Mouse (Mus musculus): ENCODE results near the gene Ccdc93. TPM values are rescaled to one million over a fixed set of nuclear protein-coding genes. Genes with fewer than 3 reads are reported as not detected.

Ccdc93 gene
- polyA plus RNA-seq (2016; fragmentation: Nextera tagmentation; extraction: Ambion mirVana): 11.2 and 12.7 TPM in 2 replicates

DNA sequence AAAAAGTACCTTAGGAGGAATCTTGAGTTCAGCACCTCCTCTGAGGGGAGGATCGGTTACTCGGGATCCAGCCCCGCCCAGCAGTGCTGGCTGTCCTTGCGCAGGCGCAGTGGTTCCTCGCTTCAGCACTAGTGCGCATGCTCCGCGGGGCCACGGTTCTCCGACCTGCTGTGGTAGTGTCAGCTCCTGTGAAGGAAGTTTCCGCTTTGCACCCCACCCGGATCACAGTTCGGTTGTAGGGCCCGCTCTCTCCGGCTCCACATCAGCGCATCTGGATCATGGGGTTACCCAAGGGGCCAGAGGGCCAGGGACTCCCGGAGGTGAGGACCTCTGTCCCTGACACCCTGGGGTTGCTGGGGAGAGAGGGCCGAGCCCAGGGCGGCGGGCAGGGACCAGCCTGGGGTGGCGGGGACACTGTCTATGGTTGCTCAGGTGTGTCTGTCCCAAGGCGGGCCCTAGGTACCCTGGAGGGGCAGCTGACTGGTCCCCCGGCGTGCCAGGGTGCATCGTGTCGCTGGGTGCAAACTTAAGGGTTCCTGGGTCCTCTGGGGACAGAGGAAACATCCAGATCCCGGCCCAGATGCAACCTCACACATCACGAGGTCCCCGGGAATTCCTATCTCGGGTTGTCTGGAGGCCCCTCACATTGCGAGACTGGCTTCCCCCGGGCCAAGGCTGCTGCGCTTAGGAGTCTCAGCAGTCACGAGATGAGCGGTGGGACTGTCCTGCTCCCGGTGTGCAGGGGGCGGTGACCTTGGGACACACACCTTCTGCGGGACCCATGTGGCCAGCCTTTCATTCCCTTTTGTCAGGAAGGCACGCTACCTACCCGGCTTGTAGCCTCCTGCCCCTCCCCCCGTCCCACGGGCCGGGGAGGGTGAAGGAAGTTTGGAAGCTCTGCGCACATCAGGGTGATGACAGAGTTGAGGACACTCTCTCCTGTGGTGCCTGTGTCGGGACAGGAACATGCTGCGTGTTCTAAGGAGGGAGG is at the start of gene Ccdc93:
Gene Ccdc93, plus strand, starts transcription at position 112 of the 991 bp plus-strand sequence.
- peaks cover 17% of the 10 kb centered on the region for H3K4me1 ChIP-seq
- H3K27me3 ChIP-seq (replicated peaks; ENCODE audit: low read depth, poor library complexity, severe bottlenecking): no peaks in the 10 kb centered on the region
- H3K9me3 ChIP-seq: no peaks in the 10 kb centered on the region
- under 1% methylated on average over 47 of the region's 47 CpGs for WGBS
- peak within 1 kb of the TSS; percentile 83 for H3K27ac ChIP-seq (replicated peaks)
- H3K4me3 ChIP-seq: peak within 1 kb of the TSS; percentile 79
- peak; percentile 97 for DNase-seq (ENCODE audit: low spot score)
- peaks cover 12% of the 10 kb centered on the region for H3K36me3 ChIP-seq (replicated peaks)

DNA sequence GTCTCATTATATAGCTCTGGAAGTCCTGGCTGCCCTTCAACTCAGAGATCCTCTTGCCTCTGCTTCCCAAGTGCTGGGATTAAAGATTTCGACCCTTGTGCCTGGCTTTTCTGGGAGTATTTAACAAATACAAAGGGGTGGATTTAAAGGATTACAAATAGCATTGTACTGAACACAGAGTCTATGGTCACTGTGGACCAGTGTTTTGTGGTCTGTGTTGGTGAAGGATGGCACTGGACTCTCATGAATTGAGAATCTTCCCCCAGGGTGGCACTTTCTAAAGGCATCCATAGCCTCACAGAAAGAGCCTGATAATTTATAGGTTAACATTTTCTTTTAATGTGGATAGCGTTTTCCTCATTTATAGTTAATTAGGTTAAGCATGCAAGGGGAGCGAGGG is 49.3 kb upstream of the Ccdc93 start:
- no peaks in the 10 kb centered on the region for H3K27me3 ChIP-seq (replicated peaks; ENCODE audit: low read depth, poor library complexity, severe bottlenecking)
- no peaks in the 10 kb centered on the region for H3K4me1 ChIP-seq
- 77% methylated on average over 3 of the region's 3 CpGs for WGBS
- no peaks in the 10 kb centered on the region for H3K9me3 ChIP-seq
- no peak for DNase-seq (ENCODE audit: low spot score)
- H3K36me3 ChIP-seq (replicated peaks): no peaks in the 10 kb centered on the region
- H3K27ac ChIP-seq (replicated peaks): no peak overlapping the region
- H3K4me3 ChIP-seq: no peak overlapping the region

DNA sequence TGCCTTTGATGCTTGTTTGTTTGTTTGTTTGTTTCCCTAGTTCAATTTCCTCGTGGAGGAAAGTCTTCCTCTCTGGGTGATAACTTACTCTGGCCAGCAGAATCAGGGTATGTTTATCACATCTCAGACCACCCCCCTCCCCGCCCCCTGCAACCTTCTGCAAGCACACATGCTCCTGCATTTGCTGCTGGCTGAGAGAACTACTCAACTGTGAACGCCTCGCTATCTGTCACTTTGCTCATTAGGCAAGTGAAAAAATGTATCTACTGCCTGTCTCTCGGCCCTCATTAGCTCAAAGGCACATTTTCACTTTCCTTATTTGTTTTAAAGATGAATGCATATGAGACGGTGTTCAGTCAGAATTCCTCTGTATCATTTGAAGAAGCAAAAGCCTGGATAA is 42.5 kb upstream of the Ccdc93 start:
- Histone ChIP-seq H3K4me1 (peaks cover 13% of the 10 kb centered on the region), H3K36me3 (replicated peaks) (no peaks in the 10 kb centered on the region), H3K9me3 (no peaks in the 10 kb centered on the region), H3K4me3 (no peak overlapping the region), H3K27me3 (replicated peaks; ENCODE audit: low read depth, poor library complexity, severe bottlenecking) (no peaks in the 10 kb centered on the region), H3K27ac (replicated peaks) (no peak overlapping the region)
- 57% methylated on average over 6 of the region's 6 CpGs for WGBS
- DNase-seq (ENCODE audit: low spot score): no peak

DNA sequence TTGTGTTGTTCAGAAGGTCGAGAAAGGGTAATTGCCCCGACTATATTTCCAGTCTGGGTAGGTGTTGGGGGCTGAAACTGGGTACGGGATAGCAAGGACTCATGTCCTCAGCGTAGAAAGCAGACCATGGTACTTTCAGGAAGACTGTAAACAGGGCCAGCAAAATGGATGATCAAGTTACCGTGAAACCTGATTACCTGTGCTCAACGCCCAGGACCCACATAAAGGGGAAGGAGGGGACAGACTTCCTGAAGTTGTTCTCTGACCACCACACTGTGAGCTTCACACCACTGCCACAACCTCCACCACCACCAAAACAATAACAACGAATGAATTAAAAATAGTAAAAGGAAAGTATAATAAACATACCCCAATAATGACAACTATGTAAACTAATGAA is 42.1 kb upstream of the Ccdc93 start:
- WGBS: 48% methylated on average over 7 of the region's 7 CpGs
- no peak for DNase-seq (ENCODE audit: low spot score)
- Histone ChIP-seq H3K9me3 (no peaks in the 10 kb centered on the region), H3K4me3 (no peak overlapping the region), H3K27ac (replicated peaks) (no peak overlapping the region), H3K4me1 (peaks cover 13% of the 10 kb centered on the region), H3K27me3 (replicated peaks; ENCODE audit: low read depth, poor library complexity, severe bottlenecking) (no peaks in the 10 kb centered on the region), H3K36me3 (replicated peaks) (no peaks in the 10 kb centered on the region)

DNA sequence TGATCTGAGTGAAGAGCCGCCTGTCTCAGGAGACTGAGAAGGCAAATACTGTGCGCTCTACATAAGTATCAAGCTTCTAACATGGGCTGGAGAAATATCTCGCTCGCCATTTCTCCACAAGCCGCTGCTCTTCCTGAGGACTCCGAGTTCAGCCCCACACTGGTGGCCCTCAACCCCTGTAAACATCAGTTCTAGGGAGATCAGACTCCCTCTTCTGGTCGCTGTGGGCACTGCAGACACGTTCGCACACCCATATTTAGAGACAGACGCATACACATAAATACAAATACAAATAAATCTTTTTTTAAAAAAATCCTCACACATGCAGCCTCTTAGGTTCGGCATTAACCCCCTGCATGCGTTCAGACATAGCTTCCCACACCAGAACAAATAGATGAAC is 41.3 kb upstream of the Ccdc93 start:
- Histone ChIP-seq H3K4me3 (no peak overlapping the region), H3K9me3 (no peaks in the 10 kb centered on the region), H3K36me3 (replicated peaks) (no peaks in the 10 kb centered on the region), H3K4me1 (peaks cover 13% of the 10 kb centered on the region), H3K27me3 (replicated peaks; ENCODE audit: low read depth, poor library complexity, severe bottlenecking) (no peaks in the 10 kb centered on the region), H3K27ac (replicated peaks) (no peak overlapping the region)
- no peak for DNase-seq (ENCODE audit: low spot score)
- 88% methylated on average over 12 of the region's 12 CpGs for WGBS

DNA sequence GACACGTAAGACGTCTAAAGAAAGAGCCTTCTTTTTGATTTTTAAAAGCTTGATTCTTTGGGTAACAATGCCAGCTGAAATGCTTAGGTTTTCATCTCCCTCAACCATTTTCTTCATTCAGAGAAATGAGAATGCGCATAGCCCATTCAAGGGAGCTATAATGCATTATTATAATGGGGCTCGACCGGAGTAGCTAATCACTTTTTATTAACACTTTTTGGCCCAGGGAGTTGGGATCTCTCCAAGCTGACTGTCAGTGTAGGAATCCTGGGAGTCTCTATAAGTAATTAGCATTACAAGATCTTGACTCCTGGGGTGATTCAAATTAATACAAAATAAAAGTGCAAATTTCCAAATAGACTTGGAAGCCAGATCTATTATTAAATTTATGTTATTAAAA is 40.8 kb upstream of the Ccdc93 start:
- Histone ChIP-seq H3K27ac (replicated peaks) (no peak overlapping the region), H3K27me3 (replicated peaks; ENCODE audit: low read depth, poor library complexity, severe bottlenecking) (no peaks in the 10 kb centered on the region), H3K9me3 (no peaks in the 10 kb centered on the region), H3K4me1 (peaks cover 13% of the 10 kb centered on the region), H3K4me3 (no peak overlapping the region), H3K36me3 (replicated peaks) (no peaks in the 10 kb centered on the region)
- no peak for DNase-seq (ENCODE audit: low spot score)
- WGBS: 96% methylated on average over 5 of the region's 5 CpGs

DNA sequence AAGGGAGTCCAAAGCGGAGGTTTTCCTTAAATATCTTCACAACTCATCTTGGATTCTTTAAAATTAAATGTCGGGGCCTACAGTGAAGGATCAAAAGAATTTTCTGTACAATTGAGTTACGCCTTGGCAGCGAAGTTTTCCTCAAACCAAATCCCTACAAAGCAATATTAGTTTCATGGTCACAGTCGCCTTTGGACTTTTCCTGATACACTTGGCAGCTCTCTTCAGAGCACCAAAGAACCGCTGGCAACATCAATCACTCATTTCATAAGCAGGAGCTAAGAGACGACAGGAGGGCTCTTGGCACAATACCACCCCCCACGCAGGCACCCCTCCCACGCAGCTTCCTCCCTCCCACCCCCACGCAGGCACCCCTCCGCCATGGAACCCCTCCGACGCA is 40.4 kb upstream of the Ccdc93 start:
- H3K9me3 ChIP-seq: no peaks in the 10 kb centered on the region
- H3K4me1 ChIP-seq: peaks cover 13% of the 10 kb centered on the region
- 80% methylated on average over 13 of the region's 13 CpGs for WGBS
- no peaks in the 10 kb centered on the region for H3K36me3 ChIP-seq (replicated peaks)
- H3K27me3 ChIP-seq (replicated peaks; ENCODE audit: low read depth, poor library complexity, severe bottlenecking): no peaks in the 10 kb centered on the region
- H3K4me3 ChIP-seq: no peak overlapping the region
- DNase-seq (ENCODE audit: low spot score): no peak
- H3K27ac ChIP-seq (replicated peaks): no peak overlapping the region

DNA sequence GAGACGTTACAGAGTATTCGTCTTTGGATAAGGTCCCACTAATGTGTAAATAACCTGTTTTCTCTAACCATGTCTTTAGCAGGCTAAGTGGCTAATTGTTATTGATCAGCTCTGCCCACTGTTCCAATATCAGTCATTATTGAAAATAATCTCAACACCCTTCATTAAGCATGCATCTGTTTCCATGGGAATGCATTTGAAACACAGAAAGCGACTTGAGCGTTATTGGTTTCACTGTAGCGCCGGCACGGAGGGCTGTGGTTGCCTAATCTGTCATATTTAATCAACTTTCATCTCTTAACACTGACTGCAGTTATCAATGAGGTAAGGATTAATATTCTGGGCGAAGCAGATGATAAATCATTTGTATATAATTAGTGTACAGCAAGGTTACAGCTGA is 40.0 kb upstream of the Ccdc93 start:
- 86% methylated on average over 8 of the region's 8 CpGs for WGBS
- no peak for DNase-seq (ENCODE audit: low spot score)
- Histone ChIP-seq H3K27ac (replicated peaks) (no peak overlapping the region), H3K4me3 (no peak overlapping the region), H3K27me3 (replicated peaks; ENCODE audit: low read depth, poor library complexity, severe bottlenecking) (no peaks in the 10 kb centered on the region), H3K36me3 (replicated peaks) (no peaks in the 10 kb centered on the region), H3K9me3 (no peaks in the 10 kb centered on the region), H3K4me1 (peaks cover 13% of the 10 kb centered on the region)

DNA sequence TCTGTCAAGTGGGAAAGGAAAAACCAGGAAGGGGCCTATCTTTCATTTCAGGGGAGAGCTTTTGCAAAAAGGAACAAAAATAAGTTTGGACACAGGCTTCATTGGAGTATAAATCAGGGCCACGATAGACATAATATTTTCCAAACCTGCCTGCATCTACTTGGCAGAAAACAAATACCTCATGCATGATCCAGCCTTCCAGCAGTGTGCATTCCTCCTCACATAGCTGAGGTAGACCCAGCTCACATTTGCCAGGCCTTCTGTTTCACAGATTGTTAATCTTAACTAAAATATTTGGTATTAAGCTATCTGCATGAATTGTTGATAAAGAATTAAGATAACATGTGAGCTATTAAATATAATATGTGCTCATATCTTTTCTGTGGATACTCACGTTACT is 37.7 kb upstream of the Ccdc93 start:
- peaks cover 10% of the 10 kb centered on the region for H3K4me1 ChIP-seq
- no peak overlapping the region for H3K27ac ChIP-seq (replicated peaks)
- DNase-seq (ENCODE audit: low spot score): no peak
- H3K9me3 ChIP-seq: no peaks in the 10 kb centered on the region
- H3K27me3 ChIP-seq (replicated peaks; ENCODE audit: low read depth, poor library complexity, severe bottlenecking): no peaks in the 10 kb centered on the region
- no peaks in the 10 kb centered on the region for H3K36me3 ChIP-seq (replicated peaks)
- H3K4me3 ChIP-seq: no peak overlapping the region
- WGBS: 84% methylated on average over 2 of the region's 2 CpGs

DNA sequence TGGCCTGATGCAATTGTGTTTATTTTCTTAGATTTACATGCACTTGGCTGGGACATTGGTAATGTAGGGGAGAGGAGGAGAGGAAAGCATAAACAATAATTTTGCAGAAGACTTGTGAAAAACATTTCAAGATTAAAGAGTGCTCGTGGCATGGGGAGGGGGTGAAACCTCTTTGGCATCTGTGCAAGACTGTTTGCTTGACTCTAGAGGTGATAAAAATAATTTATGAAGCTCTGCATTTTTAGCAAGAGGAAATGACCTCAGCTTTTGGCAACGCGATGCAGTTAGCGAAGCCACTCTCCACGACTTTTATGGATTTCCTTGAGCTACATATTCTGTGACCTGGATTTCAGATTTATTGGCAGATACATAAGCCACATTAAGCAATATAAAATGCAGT is 36.1 kb upstream of the Ccdc93 start:
- DNase-seq (ENCODE audit: low spot score): no peak
- Histone ChIP-seq H3K4me3 (no peak overlapping the region), H3K9me3 (no peaks in the 10 kb centered on the region), H3K27ac (replicated peaks) (no peak overlapping the region), H3K4me1 (peaks cover 4% of the 10 kb centered on the region; the same call in 1 of the 2 replicates), H3K27me3 (replicated peaks; ENCODE audit: low read depth, poor library complexity, severe bottlenecking) (no peaks in the 10 kb centered on the region), H3K36me3 (replicated peaks) (no peaks in the 10 kb centered on the region)
- WGBS: 90% methylated on average over 5 of the region's 5 CpGs

DNA sequence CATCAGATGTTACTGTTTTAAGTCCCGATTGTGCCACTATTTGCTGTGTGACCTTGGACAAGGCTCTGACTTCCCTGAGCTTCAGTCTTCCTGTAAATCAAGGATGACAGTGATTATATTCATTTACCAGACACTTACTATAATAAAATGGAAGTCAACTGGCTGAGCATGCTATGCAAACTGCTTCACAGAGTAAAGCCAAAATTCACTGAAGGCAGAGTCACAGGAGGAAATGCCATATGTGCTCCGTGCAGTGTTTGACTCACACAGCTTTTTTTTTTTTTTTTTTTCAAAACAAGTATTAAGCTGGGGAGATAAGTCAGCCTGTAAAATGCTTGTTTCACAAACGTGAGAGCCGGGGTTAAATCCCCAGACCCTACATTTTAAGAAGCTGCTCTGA is 34.3 kb upstream of the Ccdc93 start:
- DNase-seq (ENCODE audit: low spot score): no peak
- Histone ChIP-seq H3K36me3 (replicated peaks) (no peaks in the 10 kb centered on the region), H3K4me1 (peaks cover 5% of the 10 kb centered on the region; the same call in 1 of the 2 replicates), H3K27ac (replicated peaks) (no peak overlapping the region), H3K9me3 (no peaks in the 10 kb centered on the region), H3K4me3 (no peak overlapping the region), H3K27me3 (replicated peaks; ENCODE audit: low read depth, poor library complexity, severe bottlenecking) (no peaks in the 10 kb centered on the region)
- WGBS: 79% methylated on average over 4 of the region's 4 CpGs

DNA sequence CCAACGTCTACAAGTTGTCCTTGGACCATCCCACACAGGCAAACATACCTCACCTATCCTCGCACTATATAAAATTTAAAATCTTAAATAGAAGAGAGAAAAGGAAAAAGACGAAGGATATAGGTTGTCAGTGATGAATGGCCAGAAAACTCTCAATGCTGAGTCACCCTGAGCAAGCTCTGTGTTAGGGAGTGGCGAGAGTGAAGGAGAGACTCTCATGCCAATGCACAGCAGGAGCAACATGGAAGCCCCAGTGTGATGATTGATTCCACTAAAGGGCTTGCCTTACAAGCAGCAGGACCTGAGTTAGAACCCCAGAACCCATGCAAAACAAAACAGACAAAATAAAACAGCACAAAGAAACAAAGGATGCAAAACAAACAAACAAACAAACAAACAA is 32.6 kb upstream of the Ccdc93 start:
- no peaks in the 10 kb centered on the region for H3K9me3 ChIP-seq
- H3K4me3 ChIP-seq: no peak overlapping the region
- no peaks in the 10 kb centered on the region for H3K27me3 ChIP-seq (replicated peaks; ENCODE audit: low read depth, poor library complexity, severe bottlenecking)
- 86% methylated on average over 4 of the region's 4 CpGs for WGBS
- H3K27ac ChIP-seq (replicated peaks): no peak overlapping the region
- H3K36me3 ChIP-seq (replicated peaks): no peaks in the 10 kb centered on the region
- DNase-seq (ENCODE audit: low spot score): no peak
- H3K4me1 ChIP-seq: peaks cover 5% of the 10 kb centered on the region; the same call in 1 of the 2 replicates

Data from embryonic facial prominence, embryonic 10.5 days (tissue).